Mouse (Mus musculus): Measurements from ENCODE around the gene Clcn6. TPM values are rescaled to one million over a fixed set of nuclear protein-coding genes. Genes with fewer than 3 reads are reported as not detected.

Clcn6 gene
- total RNA-seq, 2 experiments from 2014 or later: 81.4 to 84.4 TPM

- Histone ChIP-seq H3K27ac (no peak overlapping the region), H3K4me3 (no peak overlapping the region)
- no peak for DNase-seq (ENCODE audit: extremely low spot score in 1 of 2, low spot score in 2 of 2)
- TF ChIP-seq CTCF (IDR thresholded peaks at IDR 0.05): no peak
- intact Hi-C loops (cut with DNase I): no loop called here
Measured at GRCm38 (mm10) chr4:148079944-148080596, 41.4 kb upstream of the Clcn6 start.

- TF ChIP-seq CTCF (IDR thresholded peaks at IDR 0.05): peak; percentile 34
- H3K4me3 ChIP-seq: no peak overlapping the region
Measured at GRCm38 (mm10) chr4:148079212-148079611, 40.6 kb upstream of the Clcn6 start.

GRCm38 (mm10) chr4:148075881-148076280 lies 37.3 kb upstream of the Clcn6 start:
- Histone ChIP-seq H3K27ac (no peak overlapping the region), H3K4me3 (no peak overlapping the region)
- no peak for TF ChIP-seq CTCF (IDR thresholded peaks at IDR 0.05)
- DNase-seq (ENCODE audit: extremely low spot score in 1 of 2, low spot score in 2 of 2): no peak
- intact Hi-C loops (cut with DNase I): no loop called here

More at GRCm38 (mm10) chr4:148079212-148079611, 40.6 kb upstream of the Clcn6 start:
- no peak for DNase-seq (ENCODE audit: extremely low spot score in 1 of 2, low spot score in 2 of 2)
- intact Hi-C loops (cut with DNase I): no loop called here
- H3K27ac ChIP-seq: no peak overlapping the region

GRCm38 (mm10) chr4:148075259-148075658 lies 36.6 kb upstream of the Clcn6 start:
- peak; percentile 55 to 65 for DNase-seq (ENCODE audit: extremely low spot score in 1 of 2, low spot score in 2 of 2)
- intact Hi-C loops (cut with DNase I): no loop called here
- TF ChIP-seq CTCF (IDR thresholded peaks at IDR 0.05): no peak
- peak overlapping the region; percentile 28 for H3K4me3 ChIP-seq
- H3K27ac ChIP-seq: no peak overlapping the region

GRCm38 (mm10) chr4:148074521-148075189 lies 36.0 kb upstream of the Clcn6 start:
- TF ChIP-seq CTCF (IDR thresholded peaks at IDR 0.05): peak; percentile 54
- H3K27ac ChIP-seq: no peak overlapping the region
- intact Hi-C loops (cut with DNase I): no loop called here
- peak overlapping the region; percentile 28 for H3K4me3 ChIP-seq
- no peak for DNase-seq (ENCODE audit: extremely low spot score in 1 of 2, low spot score in 2 of 2)

- no peak overlapping the region for H3K4me3 ChIP-seq
- no peak for DNase-seq (ENCODE audit: extremely low spot score in 1 of 2, low spot score in 2 of 2)
- no peak for TF ChIP-seq CTCF (IDR thresholded peaks at IDR 0.05)
- intact Hi-C loops (cut with DNase I): no loop called here
- no peak overlapping the region for H3K27ac ChIP-seq
Measured at GRCm38 (mm10) chr4:148071508-148071907, 32.9 kb upstream of the Clcn6 start.

- DNase-seq (ENCODE audit: extremely low spot score in 1 of 2, low spot score in 2 of 2): no peak
- intact Hi-C loops (cut with DNase I): no loop called here
- no peak overlapping the region for H3K27ac ChIP-seq
- no peak for TF ChIP-seq CTCF (IDR thresholded peaks at IDR 0.05)
- no peak overlapping the region for H3K4me3 ChIP-seq
Measured at GRCm38 (mm10) chr4:148069602-148070218, 31.1 kb upstream of the Clcn6 start.

- H3K4me3 ChIP-seq: no peak overlapping the region
- TF ChIP-seq CTCF (IDR thresholded peaks at IDR 0.05): no peak
- intact Hi-C loops (cut with DNase I): no loop called here
Measured at GRCm38 (mm10) chr4:148067346-148067745, 28.7 kb upstream of the Clcn6 start.

GRCm38 (mm10) chr4:148066401-148066744 lies 27.8 kb upstream of the Clcn6 start:
- Histone ChIP-seq H3K4me3 (no peak overlapping the region), H3K27ac (no peak overlapping the region)
- intact Hi-C loops (cut with DNase I): no loop called here
- no peak for DNase-seq (ENCODE audit: extremely low spot score in 1 of 2, low spot score in 2 of 2)
- no peak for TF ChIP-seq CTCF (IDR thresholded peaks at IDR 0.05)

More at GRCm38 (mm10) chr4:148067346-148067745, 28.7 kb upstream of the Clcn6 start:
- H3K27ac ChIP-seq: no peak overlapping the region
- DNase-seq (ENCODE audit: extremely low spot score in 1 of 2, low spot score in 2 of 2): no peak

GRCm38 (mm10) chr4:148065702-148066400 lies 27.2 kb upstream of the Clcn6 start:
- DNase-seq (ENCODE audit: extremely low spot score in 1 of 2, low spot score in 2 of 2): no peak
- intact Hi-C loops (cut with DNase I): no loop called here
- no peak overlapping the region for H3K27ac ChIP-seq
- H3K4me3 ChIP-seq: no peak overlapping the region
- peak; percentile 30 for TF ChIP-seq CTCF (IDR thresholded peaks at IDR 0.05)

- no peak for TF ChIP-seq CTCF (IDR thresholded peaks at IDR 0.05)
- H3K27ac ChIP-seq: no peak overlapping the region
- intact Hi-C loops (cut with DNase I): no loop called here
- H3K4me3 ChIP-seq: no peak overlapping the region
- no peak for DNase-seq (ENCODE audit: extremely low spot score in 1 of 2, low spot score in 2 of 2)
Measured at GRCm38 (mm10) chr4:148061086-148061480, 22.5 kb upstream of the Clcn6 start.
